Mouse (Mus musculus) intestine, embryonic 15.5 days (tissue): ENCODE measurements at regions not wholly inside any gene's neighbourhood (a gene's known extent, or its start where the extent isn't known, plus 50 kb on each side); places are given as distances from the start of the nearest gene placed in this dataset.
A peak's percentile ranks its signal among the peaks of the same experiment; 100 is the strongest.

Experiments used
- ATAC-seq: fragments of 200-750 bp; cut with Nextera tagmentation; 2 replicates; pipeline ENCODE4 v1.8.0; 2017; ENCODE audit warnings: moderate TSS enrichment, moderate library complexity
- H3K27ac ChIP-seq: fragments of 300-500 bp; sonication (generic); 2 replicates; pipeline ENCODE4 v1.5.1; 2015; ENCODE audit warnings: mild to moderate bottlenecking, inconsistent platforms
- H3K27me3 ChIP-seq: fragments of 300-500 bp; sonication (generic); replicated peaks from 2 replicates; pipeline ENCODE4 v1.6.1; 2015; ENCODE audit warnings: inconsistent platforms
- H3K36me3 ChIP-seq: fragments of 300-500 bp; sonication (generic); 2 replicates; pipeline ENCODE4 v1.6.1; 2015; ENCODE audit warnings: inconsistent platforms
- H3K4me1 ChIP-seq: fragments of 300-500 bp; sonication (generic); replicated peaks from 2 replicates; pipeline ENCODE4 v1.6.1; 2015; ENCODE audit warnings: inconsistent platforms
- H3K4me2 ChIP-seq: fragments of 300-500 bp; sonication (generic); replicated peaks from 2 replicates; pipeline ENCODE4 v1.6.1; 2015; ENCODE audit warnings: mild to moderate bottlenecking, inconsistent platforms
- H3K4me3 ChIP-seq: fragments of 300-500 bp; sonication (generic); replicated peaks from 2 replicates; pipeline ENCODE4 v1.5.1; 2015; ENCODE audit warnings: inconsistent platforms
- H3K9ac ChIP-seq: fragments of 300-500 bp; sonication (generic); 2 replicates; pipeline ENCODE4 v1.6.1; 2015; ENCODE audit warnings: inconsistent platforms
- H3K9me3 ChIP-seq: fragments of 300-500 bp; sonication (generic); 2 replicates; pipeline ENCODE4 v1.6.1; 2016; ENCODE audit warnings: inconsistent platforms
- WGBS: fragments of 180-500 bp; shearing (Covaris S2); methylation state at CpG from one replicate; pipeline ENCODE4 v1.1.7; 2015; 5-methylcytosine and 5-hydroxymethylcytosine counted together

DNA sequence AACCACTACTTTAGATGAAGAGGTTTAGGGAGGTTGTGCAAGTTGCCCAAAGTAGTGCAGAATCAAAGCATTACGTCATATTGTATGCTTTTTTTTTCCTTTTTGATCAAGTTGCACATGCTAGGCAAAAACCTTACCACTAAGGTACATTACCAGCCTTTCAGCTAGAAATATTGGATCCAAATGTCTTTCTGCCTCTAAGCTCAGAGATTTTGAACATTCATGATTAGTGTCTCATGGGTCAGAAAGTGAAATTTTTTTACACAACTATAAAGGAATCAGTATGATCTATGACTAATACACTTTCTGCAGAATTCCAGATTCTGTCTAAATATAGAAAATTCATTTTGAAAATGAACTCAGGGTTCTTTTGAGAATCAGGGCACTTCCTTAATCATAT, 92.3 kb upstream of the Cdkn2b start:
- 88% methylated on average over 1 of the region's 1 CpGs for WGBS
- Histone ChIP-seq H3K27ac (no peak overlapping the region), H3K36me3 (no peaks in the 10 kb centered on the region), H3K9me3 (no peaks in the 10 kb centered on the region), H3K4me1 (no peaks in the 10 kb centered on the region), H3K4me3 (no peak overlapping the region), H3K4me2 (no peak overlapping the region), H3K9ac (no peak overlapping the region), H3K27me3 (no peaks in the 10 kb centered on the region)
- no peak for ATAC-seq

DNA sequence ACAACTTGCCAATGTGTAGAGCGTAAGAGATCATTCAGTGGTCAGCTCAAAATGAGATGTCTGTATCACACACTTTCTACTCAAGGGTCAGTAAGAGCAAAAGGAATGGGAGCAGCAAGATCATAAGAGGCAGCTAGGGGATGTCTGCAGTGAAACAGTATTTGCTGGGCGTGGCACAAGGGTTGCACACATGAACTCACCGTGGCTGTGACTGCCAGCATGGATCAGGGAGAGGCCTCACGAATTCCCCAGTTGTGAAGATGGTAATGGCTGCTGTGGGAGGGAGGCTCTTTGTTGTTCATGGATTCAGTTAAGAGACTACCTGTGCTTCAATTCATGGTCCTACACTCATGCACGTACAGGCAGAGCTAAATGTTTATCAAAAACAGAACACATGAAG, 91.5 kb upstream of the Cdkn2b start:
- Histone ChIP-seq H3K27me3 (no peaks in the 10 kb centered on the region), H3K9ac (no peak overlapping the region), H3K4me1 (no peaks in the 10 kb centered on the region), H3K4me2 (no peak overlapping the region), H3K9me3 (no peaks in the 10 kb centered on the region), H3K27ac (no peak overlapping the region), H3K4me3 (no peak overlapping the region), H3K36me3 (no peaks in the 10 kb centered on the region)
- WGBS = 60% methylated on average over 5 of the region's 5 CpGs
- ATAC-seq = peak; percentile 69; the same call in 1 of the 2 replicates

DNA sequence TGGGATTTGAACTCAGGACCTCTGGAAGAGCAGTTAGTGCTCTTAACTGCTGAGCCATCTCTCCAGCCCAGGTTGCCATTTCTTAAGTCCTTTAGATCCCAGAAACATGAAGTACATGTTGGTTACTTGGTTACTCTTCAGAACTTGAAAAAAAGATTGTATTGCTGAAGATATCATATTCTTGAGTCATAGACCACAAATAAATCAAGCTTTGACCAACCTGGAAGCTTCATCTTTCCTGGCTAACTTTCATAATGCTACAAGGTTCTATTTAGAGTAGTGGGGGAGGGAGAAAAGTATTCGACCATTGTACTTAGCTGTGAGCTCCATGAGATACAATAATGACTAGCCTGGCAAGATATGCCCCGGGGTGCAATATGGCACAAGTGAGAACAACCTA, 90.9 kb upstream of the Cdkn2b start:
- no peaks in the 10 kb centered on the region for H3K4me1 ChIP-seq
- no peak overlapping the region for H3K9ac ChIP-seq
- 83% methylated on average over 2 of the region's 2 CpGs for WGBS
- no peaks in the 10 kb centered on the region for H3K27me3 ChIP-seq
- no peak overlapping the region for H3K4me2 ChIP-seq
- no peak overlapping the region for H3K27ac ChIP-seq
- no peak for ATAC-seq
- no peaks in the 10 kb centered on the region for H3K36me3 ChIP-seq
- no peaks in the 10 kb centered on the region for H3K9me3 ChIP-seq
- no peak overlapping the region for H3K4me3 ChIP-seq

DNA sequence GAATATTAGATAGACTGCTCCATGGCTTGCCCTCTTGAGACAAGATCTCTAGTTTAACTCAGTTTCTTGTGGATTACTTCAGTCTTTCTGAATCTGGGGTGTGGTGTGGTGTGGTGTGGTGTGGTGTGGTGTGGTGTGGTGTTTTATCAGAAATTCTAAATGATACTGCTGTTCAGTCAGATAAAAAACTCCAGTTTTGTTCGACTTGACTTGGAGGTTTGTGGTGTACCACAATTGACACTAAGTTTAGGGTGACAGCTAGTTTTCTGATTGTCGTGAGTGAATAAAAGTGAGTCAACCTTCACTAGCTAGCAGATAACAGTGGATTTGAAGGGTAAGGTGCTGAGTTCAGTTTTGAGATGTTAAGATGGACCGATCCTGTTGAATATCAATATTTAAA, 89.5 kb upstream of the Cdkn2b start:
- Histone ChIP-seq H3K4me1 (no peaks in the 10 kb centered on the region), H3K4me3 (no peak overlapping the region), H3K27me3 (no peaks in the 10 kb centered on the region), H3K9ac (no peak overlapping the region), H3K27ac (no peak overlapping the region), H3K9me3 (no peaks in the 10 kb centered on the region), H3K4me2 (no peak overlapping the region), H3K36me3 (no peaks in the 10 kb centered on the region)
- no peak for ATAC-seq
- WGBS = 77% methylated on average over 3 of the region's 3 CpGs

DNA sequence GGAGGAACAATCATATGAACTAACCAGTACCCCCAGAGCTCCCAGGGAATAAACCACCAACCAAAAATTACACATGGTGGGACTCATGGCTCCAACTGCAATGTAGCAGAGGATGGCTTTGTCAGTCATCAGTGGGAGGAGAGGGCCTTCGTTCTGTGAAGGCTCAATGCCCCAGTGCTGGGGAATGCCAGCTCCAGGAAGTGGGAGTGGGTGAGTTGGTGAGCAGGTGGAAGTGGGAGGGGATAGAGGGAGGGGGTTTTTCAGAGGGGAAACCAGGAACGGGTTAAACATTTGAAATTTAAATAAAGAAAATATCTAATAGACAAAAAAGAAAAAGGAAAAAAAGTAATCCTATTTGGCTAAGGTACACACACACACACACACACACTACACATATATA, 88.4 kb upstream of the Cdkn2b start:
- H3K9me3 ChIP-seq = no peaks in the 10 kb centered on the region
- H3K36me3 ChIP-seq = no peaks in the 10 kb centered on the region

DNA sequence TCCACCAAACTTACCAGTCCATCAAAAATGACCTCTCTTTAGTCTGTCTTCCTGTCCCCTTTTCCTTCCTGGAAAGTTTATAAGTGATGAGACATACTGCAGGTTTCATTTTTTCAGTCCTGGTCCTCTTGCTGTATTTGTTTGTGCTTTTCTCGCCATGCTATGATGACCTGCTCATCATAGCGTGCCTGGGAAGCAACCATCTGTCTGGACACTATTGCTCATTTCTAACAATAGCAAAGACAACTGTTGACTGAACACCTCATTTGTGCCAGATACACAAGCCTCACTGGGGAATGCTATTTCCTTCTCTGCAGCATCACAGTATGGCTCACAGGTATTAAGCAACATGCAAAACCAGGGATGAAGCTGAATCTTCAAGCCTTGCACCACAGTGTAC, 85.2 kb upstream of the Cdkn2b start:
- no peak overlapping the region for H3K4me3 ChIP-seq
- ATAC-seq = no peak
- no peaks in the 10 kb centered on the region for H3K36me3 ChIP-seq
- 0 out of 2 replicates have a peak, but pooled peaks cover 5% of the 10 kb centered on the region for H3K4me1 ChIP-seq
- H3K27me3 ChIP-seq = no peaks in the 10 kb centered on the region
- no peak overlapping the region for H3K27ac ChIP-seq
- no peak overlapping the region for H3K4me2 ChIP-seq
- no peaks in the 10 kb centered on the region for H3K9me3 ChIP-seq
- WGBS = 80% methylated on average over 2 of the region's 2 CpGs
- no peak overlapping the region for H3K9ac ChIP-seq

More for the DNA sequence above, 88.4 kb upstream of the Cdkn2b start:
- Histone ChIP-seq H3K4me3 (no peak overlapping the region), H3K27ac (no peak overlapping the region), H3K4me1 (no peaks in the 10 kb centered on the region), H3K27me3 (no peaks in the 10 kb centered on the region), H3K9ac (no peak overlapping the region), H3K4me2 (no peak overlapping the region)
- no peak for ATAC-seq
- 80% methylated on average over 2 of the region's 2 CpGs for WGBS

DNA sequence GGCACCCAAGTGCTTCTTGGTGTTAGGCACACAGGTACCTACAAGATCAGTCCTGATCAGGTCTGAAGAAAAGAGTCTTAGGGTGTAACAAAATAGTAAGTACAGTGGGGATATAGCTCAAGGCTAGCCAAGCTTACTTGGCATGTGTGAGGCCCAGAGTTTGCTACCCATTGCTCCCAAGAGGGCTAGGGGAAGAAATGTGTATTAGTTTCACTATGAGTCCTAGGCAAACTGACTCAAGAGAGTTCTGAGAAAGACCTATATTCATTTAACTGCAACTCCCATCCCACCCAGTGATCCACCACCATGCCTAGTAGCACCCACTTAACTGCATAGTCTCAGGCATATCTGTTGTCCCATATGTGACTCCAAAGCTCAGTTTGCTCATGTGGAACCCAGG, 84.5 kb upstream of the Cdkn2b start:
- 0 out of 2 replicates have a peak, but pooled peaks cover 5% of the 10 kb centered on the region for H3K4me1 ChIP-seq
- no peaks in the 10 kb centered on the region for H3K36me3 ChIP-seq
- no peaks in the 10 kb centered on the region for H3K9me3 ChIP-seq
- no peak overlapping the region for H3K4me3 ChIP-seq
- no peak overlapping the region for H3K9ac ChIP-seq
- no peaks in the 10 kb centered on the region for H3K27me3 ChIP-seq
- no peak overlapping the region for H3K4me2 ChIP-seq
- H3K27ac ChIP-seq = no peak overlapping the region
- ATAC-seq = no peak

DNA sequence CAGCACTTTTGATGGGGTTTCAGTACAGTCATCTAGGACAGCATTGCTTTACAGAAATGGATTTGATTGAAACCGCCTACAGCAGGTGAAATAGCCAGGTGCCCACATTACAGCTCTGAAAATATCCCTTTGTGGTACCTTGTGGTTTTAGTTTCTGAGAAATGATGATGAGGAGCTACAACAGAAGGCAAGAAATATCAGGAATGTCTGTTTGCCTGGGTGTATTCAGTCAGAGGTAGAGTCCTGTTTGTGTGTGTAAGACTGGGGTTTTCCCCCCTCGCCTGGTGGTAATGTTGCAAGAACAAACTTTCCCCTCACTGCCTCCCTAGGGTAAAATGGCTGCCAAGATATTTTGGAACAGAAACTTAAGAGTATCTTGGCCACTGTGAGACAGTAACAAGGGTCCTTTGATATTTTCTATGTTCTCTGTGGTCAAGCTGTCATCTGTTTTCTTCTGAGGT, 82.4 kb upstream of the Cdkn2b start:
- no peaks in the 10 kb centered on the region for H3K36me3 ChIP-seq
- WGBS = 86% methylated on average over 2 of the region's 2 CpGs
- no peak for ATAC-seq
- 0 out of 2 replicates have a peak, but pooled peaks cover 5% of the 10 kb centered on the region for H3K4me1 ChIP-seq
- H3K4me3 ChIP-seq = no peak overlapping the region
- no peaks in the 10 kb centered on the region for H3K27me3 ChIP-seq
- no peak overlapping the region for H3K27ac ChIP-seq
- no peaks in the 10 kb centered on the region for H3K9me3 ChIP-seq
- no peak overlapping the region for H3K9ac ChIP-seq
- no peak overlapping the region for H3K4me2 ChIP-seq

DNA sequence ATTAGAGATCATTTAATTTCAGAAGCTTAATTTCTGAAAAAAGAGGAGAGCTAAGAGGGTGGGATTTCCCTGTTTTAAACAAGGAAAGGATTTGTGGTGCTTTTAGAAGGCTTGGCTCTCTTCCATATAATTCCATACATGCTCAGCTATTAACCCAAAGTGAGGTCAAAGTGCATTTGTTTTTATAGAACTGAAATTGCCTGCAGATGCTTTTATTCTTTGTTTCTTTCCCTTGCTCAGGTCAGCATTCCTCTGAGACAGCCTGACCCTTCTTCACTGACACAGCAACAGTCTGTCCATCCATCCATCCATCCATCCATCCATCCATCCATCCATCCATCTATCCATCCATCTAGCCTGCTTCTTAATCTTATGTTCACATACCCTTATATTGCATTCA, 82.0 kb upstream of the Cdkn2b start:
- Histone ChIP-seq H3K27ac (no peak overlapping the region), H3K9me3 (no peaks in the 10 kb centered on the region), H3K4me3 (no peak overlapping the region), H3K27me3 (no peaks in the 10 kb centered on the region), H3K36me3 (no peaks in the 10 kb centered on the region), H3K4me2 (no peak overlapping the region), H3K4me1 (0 out of 2 replicates have a peak, but pooled peaks cover 5% of the 10 kb centered on the region), H3K9ac (no peak overlapping the region)
- ATAC-seq = peak; percentile 75

DNA sequence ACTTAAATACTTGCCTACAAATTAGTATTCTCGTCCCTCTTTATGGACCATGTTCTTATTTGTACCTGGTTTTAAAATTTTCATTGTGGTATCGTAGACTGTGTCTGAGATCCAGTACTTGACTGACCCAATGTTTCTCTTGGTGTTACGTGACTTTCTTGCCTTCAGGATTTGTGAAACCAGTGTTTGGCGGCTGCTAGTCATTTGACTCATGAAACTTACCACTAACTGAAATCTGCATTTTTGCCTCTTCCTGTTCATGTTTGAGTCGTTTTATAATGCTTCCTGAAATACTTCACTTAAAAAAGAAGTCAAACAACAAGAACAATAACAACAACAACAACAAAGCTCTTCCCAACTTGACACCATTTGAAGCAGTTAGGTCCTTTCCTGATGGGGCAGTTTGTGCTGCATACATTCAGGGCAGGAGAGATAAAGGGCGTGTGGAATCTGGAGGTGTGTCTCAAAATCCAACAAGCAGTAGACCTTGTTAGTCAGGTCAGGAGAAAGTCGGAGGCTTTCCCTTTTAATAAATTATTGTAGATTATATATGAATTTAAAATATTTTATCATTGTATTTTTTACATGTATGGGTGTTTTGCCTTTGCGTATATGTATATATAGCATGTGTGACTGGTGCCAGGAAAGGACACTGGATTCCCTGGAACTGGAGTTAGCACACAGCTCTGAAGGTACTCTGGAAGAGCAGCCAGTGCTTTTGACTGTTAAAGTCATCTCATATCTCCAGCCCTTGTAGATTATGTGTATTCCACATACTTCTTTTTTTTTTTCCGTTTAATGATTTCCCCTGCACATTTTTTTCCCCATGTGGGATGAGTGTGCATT, 80.8 kb upstream of the Cdkn2b start:
- H3K27me3 ChIP-seq = no peaks in the 10 kb centered on the region
- H3K4me1 ChIP-seq = 0 out of 2 replicates have a peak, but pooled peaks cover 5% of the 10 kb centered on the region
- no peak overlapping the region for H3K9ac ChIP-seq
- H3K27ac ChIP-seq = no peak overlapping the region
- no peak overlapping the region for H3K4me2 ChIP-seq
- 84% methylated on average over 9 of the region's 9 CpGs for WGBS
- H3K9me3 ChIP-seq = no peaks in the 10 kb centered on the region
- H3K4me3 ChIP-seq = no peak overlapping the region
- ATAC-seq = no peak
- H3K36me3 ChIP-seq = no peaks in the 10 kb centered on the region

DNA sequence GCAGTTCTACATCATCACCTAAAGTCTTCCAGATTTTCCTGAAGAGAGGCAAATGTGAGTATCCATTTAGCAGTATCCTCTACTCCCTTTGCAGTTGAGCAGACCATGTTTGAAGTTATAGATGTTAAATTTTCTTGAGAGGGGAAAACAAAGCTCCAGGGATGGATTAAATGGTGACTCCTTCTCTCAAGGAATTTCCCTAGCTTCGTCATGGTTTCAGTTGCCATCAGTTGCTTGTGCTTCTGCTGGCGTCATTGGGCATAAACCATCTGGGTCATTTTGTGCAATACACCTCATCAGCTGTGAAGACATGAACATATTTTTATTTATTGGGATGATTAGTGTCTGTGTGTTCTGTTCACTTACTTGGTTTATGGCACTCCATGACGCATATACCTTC, 72.7 kb upstream of the Cdkn2b start:
- no peaks in the 10 kb centered on the region for H3K9me3 ChIP-seq
- WGBS = 94% methylated on average over 3 of the region's 3 CpGs
- no peak overlapping the region for H3K4me2 ChIP-seq
- H3K9ac ChIP-seq = no peak overlapping the region
- H3K4me1 ChIP-seq = no peaks in the 10 kb centered on the region
- H3K27ac ChIP-seq = no peak overlapping the region
- no peak for ATAC-seq
- no peak overlapping the region for H3K4me3 ChIP-seq
- H3K27me3 ChIP-seq = no peaks in the 10 kb centered on the region
- H3K36me3 ChIP-seq = no peaks in the 10 kb centered on the region

DNA sequence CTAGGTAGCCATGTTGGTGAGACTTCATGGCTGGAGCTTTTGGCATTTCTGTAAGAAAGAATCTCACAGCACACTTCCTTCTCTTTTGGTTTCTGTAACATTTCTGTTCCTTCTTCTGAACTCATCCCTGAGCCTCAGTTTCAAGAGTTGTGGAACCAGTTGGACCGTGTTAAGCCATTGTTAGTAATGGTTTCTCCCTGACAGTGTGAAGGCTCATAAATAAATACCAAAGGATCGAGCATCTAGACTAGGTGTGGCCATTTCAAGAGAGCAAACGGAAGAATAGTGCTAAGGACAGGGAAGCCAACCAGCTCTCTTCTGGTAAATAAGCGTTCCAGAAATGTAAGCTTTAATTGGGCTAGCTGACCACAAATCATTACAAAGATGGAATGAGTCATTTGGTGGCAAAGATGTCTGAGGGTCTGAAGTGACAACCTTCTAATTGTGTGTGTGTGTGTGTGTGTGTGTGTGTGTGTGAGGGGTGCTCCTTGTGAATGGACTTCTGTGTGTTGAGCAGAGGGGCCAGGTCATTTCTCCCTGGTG, 71.7 kb upstream of the Cdkn2b start:
- no peak overlapping the region for H3K4me2 ChIP-seq
- no peak overlapping the region for H3K4me3 ChIP-seq
- no peaks in the 10 kb centered on the region for H3K36me3 ChIP-seq
- 64% methylated on average over 4 of the region's 4 CpGs for WGBS
- ATAC-seq = peak; percentile 62
- no peaks in the 10 kb centered on the region for H3K27me3 ChIP-seq
- no peaks in the 10 kb centered on the region for H3K4me1 ChIP-seq
- H3K9me3 ChIP-seq = no peaks in the 10 kb centered on the region
- no peak overlapping the region for H3K9ac ChIP-seq
- no peak overlapping the region for H3K27ac ChIP-seq

DNA sequence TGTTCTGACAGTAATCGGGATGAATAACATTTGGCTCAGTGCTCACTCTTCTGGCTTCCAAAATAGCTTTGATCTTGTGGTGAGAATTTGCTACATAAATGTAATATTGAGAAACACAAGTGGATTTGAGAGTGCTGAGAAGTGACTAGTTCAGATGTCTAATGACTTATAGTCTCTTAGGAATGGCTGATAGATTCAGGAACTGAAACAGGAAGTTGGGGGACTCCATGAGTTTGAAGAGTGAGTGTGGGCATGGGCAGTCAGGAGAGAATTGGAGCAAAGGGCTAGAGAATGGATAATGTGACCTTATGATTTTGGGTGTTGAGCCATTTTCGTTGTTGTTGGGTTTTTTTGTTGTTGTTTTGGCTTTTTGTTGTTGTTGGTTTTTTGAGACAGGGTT, 70.9 kb upstream of the Cdkn2b start:
- Histone ChIP-seq H3K27me3 (no peaks in the 10 kb centered on the region), H3K9ac (no peak overlapping the region), H3K36me3 (no peaks in the 10 kb centered on the region), H3K9me3 (no peaks in the 10 kb centered on the region), H3K4me1 (no peaks in the 10 kb centered on the region), H3K27ac (no peak overlapping the region), H3K4me3 (no peak overlapping the region), H3K4me2 (no peak overlapping the region)
- 78% methylated on average over 2 of the region's 2 CpGs for WGBS
- ATAC-seq = no peak
